Mouse (Mus musculus): ENCODE results near the gene Ppp1r15b.

The Ppp1r15b gene

GRCm38 (mm10) chr1:133124137-133124536, 6.8 kb upstream of the Ppp1r15b start:
- no peak for DNase-seq

- DNase-seq, result no peak
Measured at GRCm38 (mm10) chr1:133125640-133126364, 5.1 kb upstream of the Ppp1r15b start.

- DNase-seq, result no peak
Measured at GRCm38 (mm10) chr1:133126365-133126740, 4.6 kb upstream of the Ppp1r15b start.

- no peak for DNase-seq
Measured at GRCm38 (mm10) chr1:133127328-133127727, 3.6 kb upstream of the Ppp1r15b start.

GRCm38 (mm10) chr1:133129471-133130221, 1.3 kb upstream of the Ppp1r15b start:
- no peak for DNase-seq

GRCm38 (mm10) chr1:133131561-133131905, 590 bp downstream of the Ppp1r15b start:
- DNase-seq, result no peak

GRCm38 (mm10) chr1:133131936-133132335, 993 bp downstream of the Ppp1r15b start:
- DNase-seq, result peak in 1 of 2 experiments; percentile 10

GRCm38 (mm10) chr1:133132388-133133326, 1.7 kb downstream of the Ppp1r15b start:
- DNase-seq, result peak; percentile 9 to 21

- DNase-seq, result no peak
Measured at GRCm38 (mm10) chr1:133133425-133133824, 2.5 kb downstream of the Ppp1r15b start.

- DNase-seq, result no peak
Measured at GRCm38 (mm10) chr1:133134071-133134470, 3.1 kb downstream of the Ppp1r15b start.

GRCm38 (mm10) chr1:133134881-133135280, 3.9 kb downstream of the Ppp1r15b start:
- DNase-seq, result no peak

GRCm38 (mm10) chr1:133135808-133136207, 4.9 kb downstream of the Ppp1r15b start:
- no peak for DNase-seq

- no peak for DNase-seq
Measured at GRCm38 (mm10) chr1:133138401-133138800, 7.5 kb downstream of the Ppp1r15b start.

GRCm38 (mm10) chr1:133146014-133147009, 15.4 kb downstream of the Ppp1r15b start:
- DNase-seq, result peak in 1 of 2 experiments; percentile 21

- no peak for DNase-seq
Measured at GRCm38 (mm10) chr1:133147324-133147723, 16.4 kb downstream of the Ppp1r15b start.

GRCm38 (mm10) chr1:133148122-133148521, 17.2 kb downstream of the Ppp1r15b start:
- no peak for DNase-seq

GRCm38 (mm10) chr1:133150556-133150955, 19.6 kb downstream of the Ppp1r15b start:
- no peak for DNase-seq

- DNase-seq, result no peak
Measured at GRCm38 (mm10) chr1:133152213-133152612, 21.3 kb downstream of the Ppp1r15b start.

- DNase-seq, result no peak
Measured at GRCm38 (mm10) chr1:133155270-133155669, 24.3 kb downstream of the Ppp1r15b start.

- peak; percentile 44 to 69 for DNase-seq
Measured at GRCm38 (mm10) chr1:133159128-133159564, 28.2 kb downstream of the Ppp1r15b start.

GRCm38 (mm10) chr1:133161559-133161958, 30.6 kb downstream of the Ppp1r15b start:
- DNase-seq, result no peak

GRCm38 (mm10) chr1:133162046-133162445, 31.1 kb downstream of the Ppp1r15b start:
- no peak for DNase-seq
